Mouse (Mus musculus): ENCODE measurements around the gene Trip10.

DNA sequence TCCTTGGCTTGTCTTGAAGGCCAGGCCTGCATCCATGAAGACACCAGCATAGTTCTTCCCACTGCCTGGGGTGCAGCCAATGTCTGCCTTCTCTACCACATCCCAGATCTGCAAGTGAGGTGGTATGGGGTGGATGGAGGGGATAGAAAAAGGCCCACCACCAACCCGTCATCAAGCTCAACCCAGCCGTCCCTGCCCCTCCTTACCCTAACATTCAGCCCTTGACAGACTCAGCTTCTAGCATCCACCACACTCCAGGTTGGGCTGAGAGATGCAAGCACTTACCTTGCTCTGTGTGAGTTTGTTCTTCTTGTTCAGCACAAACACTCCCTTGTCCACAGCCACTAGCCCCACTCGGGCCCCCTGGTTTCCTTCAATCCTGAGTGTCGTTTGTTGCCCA is 27.3 kb upstream of the Trip10 start:
- TF ChIP-seq POLR2A (IDR thresholded peaks at IDR 0.05; ENCODE audit: insufficient read depth, low read depth, low read length): no peak
- TF ChIP-seq CTCF (IDR thresholded peaks at IDR 0.05): no peak
- no peak for TF ChIP-seq EP300 (IDR thresholded peaks at IDR 0.05; ENCODE audit: insufficient read depth, low read depth, low read length)

All from heart, adult 2 months (tissue).